Mouse (Mus musculus) heart, embryonic 14.5 days (tissue): ENCODE data around the gene Sgcb. TPM values are rescaled to one million over a fixed set of nuclear protein-coding genes. Genes with fewer than 3 reads are reported as not detected.

ENCODE experiments used
- ATAC-seq: fragments of 200-750 bp; cut with Nextera tagmentation; 2 replicates; pipeline ENCODE4 v1.8.0; 2017; ENCODE audit warnings: low read depth, moderate TSS enrichment; ENCODE audit not compliant: insufficient number of reproducible peaks, insufficient read depth, low FRiP score
- H3K27ac ChIP-seq, 2 experiments: fragments of 200-500 bp in 1 of 2; fragments of 300-500 bp in 1 of 2; sonication (generic) in 1 of 2; replicated peaks in 1 of 2; 2 replicates each; pipeline ENCODE4 v1.5.1; 2012 to 2014; ENCODE audit warnings: low read depth in 2 of 2, low read length in 2 of 2, control low read depth in 1 of 2, mild to moderate bottlenecking in 1 of 2, mixed read lengths in 1 of 2; ENCODE audit not compliant: control insufficient read depth in 1 of 2, insufficient read depth in 1 of 2
- H3K27me3 ChIP-seq: fragments of 300-500 bp; sonication (generic); 2 replicates; pipeline ENCODE4 v1.6.1; 2014; ENCODE audit warnings: mild to moderate bottlenecking, low read length, control low read depth; ENCODE audit not compliant: control insufficient read depth, insufficient read depth
- H3K36me3 ChIP-seq: fragments of 300-500 bp; sonication (generic); 2 replicates; pipeline ENCODE4 v1.6.1; 2014; ENCODE audit warnings: mild to moderate bottlenecking, control low read depth, low read length, mixed read lengths; ENCODE audit not compliant: control insufficient read depth, insufficient read depth
- H3K4me1 ChIP-seq, 2 experiments: fragments of 200-500 bp in 1 of 2; fragments of 300-500 bp in 1 of 2; sonication (generic) in 1 of 2; 2 replicates each; pipeline ENCODE4 v1.6.1; 2012 to 2014; ENCODE audit warnings: low read length in 2 of 2, control low read depth in 1 of 2, mixed read lengths in 1 of 2; ENCODE audit not compliant: control insufficient read depth in 2 of 2, insufficient read depth in 2 of 2
- H3K4me2 ChIP-seq: fragments of 300-500 bp; sonication (generic); 2 replicates; pipeline ENCODE4 v1.6.1; 2014; ENCODE audit warnings: mild to moderate bottlenecking, low read length
- H3K4me3 ChIP-seq, 2 experiments: fragments of 200-500 bp in 1 of 2; fragments of 300-500 bp in 1 of 2; sonication (generic) in 1 of 2; 2 replicates each; pipeline ENCODE4 v1.5.1; 2012 to 2014; ENCODE audit warnings: low read length in 2 of 2, mild to moderate bottlenecking in 2 of 2, control low read depth in 1 of 2, low read depth in 1 of 2, moderate library complexity in 1 of 2; ENCODE audit not compliant: control insufficient read depth in 1 of 2, insufficient read depth in 1 of 2
- H3K9ac ChIP-seq: fragments of 300-500 bp; sonication (generic); 2 replicates; pipeline ENCODE4 v1.6.1; 2014; ENCODE audit warnings: mild to moderate bottlenecking, low read length
- H3K9me3 ChIP-seq: fragments of 300-500 bp; sonication (generic); 2 replicates; pipeline ENCODE4 v1.6.1; 2016; ENCODE audit warnings: low read length, control low read depth; ENCODE audit not compliant: control insufficient read depth
- WGBS: fragments of 180-500 bp; shearing (Covaris S2); extraction: QIAGEN DNeasy Blood & Tissue Kit; methylation state at CpG from one replicate; pipeline ENCODE4 v1.1.7; 2014; 5-methylcytosine and 5-hydroxymethylcytosine counted together
- polyA plus RNA-seq: library from polyadenylated mRNA; unstranded; fragments of >200 nt; fragmentation: Nextera tagmentation; extraction: Ambion mirVana; gene quantifications from 2 replicates; pipeline ENCODE4 v1.2.1, GENCODE M21; 2014

The Sgcb gene
- polyA plus RNA-seq, 1 experiment from 2014 or later = 37.9 TPM

- H3K27me3 ChIP-seq = no peaks in the 10 kb centered on the region
- 85% methylated on average over 8 of the region's 8 CpGs for WGBS
- peaks cover 3% of the 10 kb centered on the region for H3K9me3 ChIP-seq
- ATAC-seq = no peak
- H3K27ac ChIP-seq = no peak overlapping the region
- no peak overlapping the region for H3K9ac ChIP-seq
- no peak overlapping the region for H3K4me2 ChIP-seq
- no peaks in the 10 kb centered on the region for H3K4me1 ChIP-seq
- H3K4me3 ChIP-seq = no peak overlapping the region
- no peaks in the 10 kb centered on the region for H3K36me3 ChIP-seq
These were observed 34.3 kb downstream of the Sgcb start for GRCm38 (mm10) chr5:73613296-73613695.

- no peak overlapping the region for H3K4me3 ChIP-seq
- 83% methylated on average over 4 of the region's 4 CpGs for WGBS
- H3K4me2 ChIP-seq = no peak overlapping the region
- no peaks in the 10 kb centered on the region for H3K27me3 ChIP-seq
- H3K9me3 ChIP-seq = peaks cover 3% of the 10 kb centered on the region
- H3K9ac ChIP-seq = no peak overlapping the region
- no peak overlapping the region for H3K27ac ChIP-seq
- no peaks in the 10 kb centered on the region for H3K36me3 ChIP-seq
- no peaks in the 10 kb centered on the region for H3K4me1 ChIP-seq
- ATAC-seq = no peak
These were observed 36.5 kb downstream of the Sgcb start for GRCm38 (mm10) chr5:73611071-73611470.

- no peak overlapping the region for H3K27ac ChIP-seq
- peaks cover 2% of the 10 kb centered on the region for H3K9me3 ChIP-seq
These were observed 42.6 kb downstream of the Sgcb start for GRCm38 (mm10) chr5:73604964-73605363.

GRCm38 (mm10) chr5:73604542-73604941, 43.0 kb downstream of the Sgcb start:
- Histone ChIP-seq H3K27me3 (no peaks in the 10 kb centered on the region), H3K9me3 (no peaks in the 10 kb centered on the region), H3K4me3 (no peak overlapping the region), H3K4me2 (no peak overlapping the region), H3K27ac (no peak overlapping the region), H3K9ac (no peak overlapping the region), H3K36me3 (no peaks in the 10 kb centered on the region), H3K4me1 (no peaks in the 10 kb centered on the region)
- 84% methylated on average over 6 of the region's 6 CpGs for WGBS
- ATAC-seq = no peak

More at GRCm38 (mm10) chr5:73604964-73605363, 42.6 kb downstream of the Sgcb start:
- no peak overlapping the region for H3K4me3 ChIP-seq
- H3K4me2 ChIP-seq = no peak overlapping the region
- 77% methylated on average over 6 of the region's 6 CpGs for WGBS
- ATAC-seq = no peak
- no peaks in the 10 kb centered on the region for H3K36me3 ChIP-seq
- no peaks in the 10 kb centered on the region for H3K4me1 ChIP-seq
- H3K9ac ChIP-seq = no peak overlapping the region
- no peaks in the 10 kb centered on the region for H3K27me3 ChIP-seq

DNA sequence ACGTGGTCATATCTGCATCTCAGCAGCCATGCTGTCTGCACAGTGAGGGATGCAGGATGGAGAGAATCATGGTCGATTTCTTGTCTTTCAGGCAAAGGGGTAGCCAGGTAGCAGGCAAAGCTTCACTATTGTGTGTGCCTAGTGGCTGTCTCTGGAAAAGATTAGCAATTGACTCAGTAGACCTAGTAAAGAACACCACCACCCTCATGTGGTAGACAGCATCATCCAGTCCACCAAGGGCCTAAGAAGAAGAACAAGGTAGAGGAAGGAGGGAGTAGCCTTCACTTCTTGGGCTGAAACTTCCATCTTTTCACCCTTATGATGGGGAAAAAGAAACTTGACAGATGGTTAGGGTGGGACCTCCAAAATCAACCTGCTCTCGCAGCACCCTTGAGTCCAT, 44.7 kb downstream of the Sgcb start:
- Histone ChIP-seq H3K9me3 (no peaks in the 10 kb centered on the region), H3K9ac (no peak overlapping the region), H3K4me3 (no peak overlapping the region), H3K36me3 (no peaks in the 10 kb centered on the region), H3K27ac (no peak overlapping the region), H3K27me3 (no peaks in the 10 kb centered on the region), H3K4me2 (no peak overlapping the region), H3K4me1 (no peaks in the 10 kb centered on the region)
- 64% methylated on average over 3 of the region's 3 CpGs for WGBS
- no peak for ATAC-seq

GRCm38 (mm10) chr5:73601361-73601763, 46.2 kb downstream of the Sgcb start:
- H3K27ac ChIP-seq = no peak overlapping the region
- WGBS = 76% methylated on average over 8 of the region's 8 CpGs
- H3K4me2 ChIP-seq = no peak overlapping the region
- H3K4me3 ChIP-seq = no peak overlapping the region
- H3K4me1 ChIP-seq = no peaks in the 10 kb centered on the region
- H3K36me3 ChIP-seq = no peaks in the 10 kb centered on the region
- no peak for ATAC-seq
- H3K9me3 ChIP-seq = no peaks in the 10 kb centered on the region
- H3K9ac ChIP-seq = no peak overlapping the region
- no peaks in the 10 kb centered on the region for H3K27me3 ChIP-seq

DNA sequence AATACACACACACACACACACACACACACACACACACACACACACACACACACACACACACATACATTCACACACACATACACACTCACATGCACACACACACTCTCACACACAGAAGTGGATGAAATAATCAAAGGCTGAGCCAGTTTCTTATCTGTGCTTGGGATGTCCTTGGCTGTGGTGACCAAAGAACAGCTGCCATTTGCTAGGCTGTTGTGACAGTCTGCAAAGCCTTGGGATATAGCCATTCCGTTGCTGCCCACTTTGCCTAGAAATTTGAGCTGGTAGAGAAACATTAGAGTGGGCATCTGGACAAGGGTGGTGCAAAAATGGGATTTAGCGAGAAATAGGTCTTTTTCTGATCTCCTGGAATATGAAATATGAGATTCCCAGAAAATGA, 47.6 kb downstream of the Sgcb start:
- Histone ChIP-seq H3K4me1 (no peaks in the 10 kb centered on the region), H3K9me3 (no peaks in the 10 kb centered on the region), H3K4me2 (no peak overlapping the region), H3K36me3 (no peaks in the 10 kb centered on the region), H3K9ac (no peak overlapping the region), H3K27me3 (no peaks in the 10 kb centered on the region), H3K27ac (no peak overlapping the region), H3K4me3 (no peak overlapping the region)
- no peak for ATAC-seq
- WGBS = 66% methylated on average over 2 of the region's 2 CpGs

DNA sequence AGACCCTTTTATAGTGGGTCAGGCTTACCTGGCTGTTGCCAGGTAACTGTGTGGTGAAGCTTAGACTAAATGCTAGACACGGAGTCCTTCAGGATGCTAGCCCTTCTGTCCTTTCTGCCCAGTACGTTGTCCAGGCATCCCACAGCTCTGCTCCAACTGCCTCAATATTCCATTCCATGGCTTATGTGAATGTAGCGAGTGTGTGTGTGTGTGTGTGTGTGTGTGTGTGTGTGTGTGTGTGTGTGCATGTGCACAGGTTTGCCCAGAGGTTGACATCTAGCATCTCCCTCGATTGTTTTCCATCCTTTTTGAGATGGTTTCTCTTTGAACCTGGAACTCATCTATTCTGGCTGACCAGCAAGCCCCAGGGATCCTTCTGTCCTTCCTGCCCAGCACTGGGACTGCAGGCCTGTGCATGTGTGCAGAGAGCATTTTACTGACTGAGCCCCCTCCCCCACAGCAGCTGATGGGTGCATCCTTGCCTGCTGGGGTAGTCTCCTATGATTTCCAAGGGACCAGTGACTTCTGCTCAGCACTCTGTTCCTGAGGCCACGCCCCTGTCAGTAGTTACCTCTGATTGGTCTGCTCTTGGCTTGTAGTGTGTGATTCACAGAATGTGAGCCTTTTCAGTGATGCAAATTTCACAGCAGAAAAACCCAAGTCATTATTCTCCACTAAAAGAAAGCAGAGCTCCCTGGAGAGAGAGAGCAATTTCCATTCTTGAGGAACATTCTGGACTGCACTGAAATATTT, 48.5 kb downstream of the Sgcb start:
- WGBS = 67% methylated on average over 5 of the region's 5 CpGs
- no peak for ATAC-seq
- H3K4me1 ChIP-seq = no peaks in the 10 kb centered on the region
- H3K36me3 ChIP-seq = no peaks in the 10 kb centered on the region
- no peak overlapping the region for H3K4me3 ChIP-seq
- no peak overlapping the region for H3K9ac ChIP-seq
- H3K27me3 ChIP-seq = no peaks in the 10 kb centered on the region
- no peaks in the 10 kb centered on the region for H3K9me3 ChIP-seq
- no peak overlapping the region for H3K4me2 ChIP-seq
- H3K27ac ChIP-seq = no peak overlapping the region
